Mouse (Mus musculus) myocyte (in vitro differentiated cells): ENCODE measurements around the gene Sh3pxd2a. TPM values are rescaled to one million over a fixed set of nuclear protein-coding genes. Genes with fewer than 3 reads are reported as not detected.

Experiments
- H3K27me3 ChIP-seq: one replicate; pipeline ENCODE4 v1.6.1; 2011; ENCODE audit not compliant: control insufficient read depth, insufficient read depth, insufficient read length
- H3K36me3 ChIP-seq: one replicate; pipeline ENCODE4 v1.6.1; 2011; ENCODE audit not compliant: control insufficient read depth, insufficient read depth
- H3K4me2 ChIP-seq: one replicate; pipeline ENCODE4 v1.6.1; 2011; ENCODE audit warnings: low read depth, control low read depth
- H3K4me3 ChIP-seq: one replicate; pipeline ENCODE4 v1.5.1; 2011; ENCODE audit warnings: mild to moderate bottlenecking, control low read depth, moderate library complexity
- H3K79me2 ChIP-seq: one replicate; pipeline ENCODE4 v1.6.1; 2011; ENCODE audit not compliant: control insufficient read depth, insufficient read depth
- H3ac ChIP-seq: one replicate; pipeline ENCODE4 v1.6.1; 2011; ENCODE audit not compliant: control insufficient read depth, insufficient read length
- CEBPB ChIP-seq: IDR thresholded peaks from 2 replicates; pipeline ENCODE4 v1.6.1; 2011; ENCODE audit warnings: mild to moderate bottlenecking, moderate library complexity; ENCODE audit not compliant: poor library complexity, insufficient read depth, severe bottlenecking
- E2F4 ChIP-seq: IDR thresholded peaks from one replicate; pipeline ENCODE4 v1.6.1; 2011; ENCODE audit warnings: mild to moderate bottlenecking, control low read depth, moderate library complexity; ENCODE audit not compliant: insufficient read depth
- MAX ChIP-seq: IDR thresholded peaks from one replicate; pipeline ENCODE4 v1.6.1; 2011; ENCODE audit warnings: low read depth, mild to moderate bottlenecking, control low read depth
- MYOD1 ChIP-seq, 3 experiments: IDR thresholded peaks; one replicate each; pipeline ENCODE4 v1.6.1; 2011; ENCODE audit warnings: control low read depth in 2 of 3, low read depth in 2 of 3, mild to moderate bottlenecking in 2 of 3, moderate library complexity in 1 of 3; ENCODE audit not compliant: insufficient read length in 2 of 3, control insufficient read depth in 1 of 3
- MYOG ChIP-seq, 3 experiments: IDR thresholded peaks; one replicate each; pipeline ENCODE4 v1.6.1; 2011; ENCODE audit warnings: control low read depth in 2 of 3, low read depth in 2 of 3, mild to moderate bottlenecking in 2 of 3; ENCODE audit not compliant: insufficient read length in 2 of 3, control insufficient read depth in 1 of 3, insufficient read depth in 1 of 3
- POLR2A ChIP-seq: IDR thresholded peaks from one replicate; pipeline ENCODE4 v1.6.1; 2011; ENCODE audit warnings: low read depth, mild to moderate bottlenecking, control low read depth, moderate library complexity; ENCODE audit not compliant: insufficient read length
- POLR2AphosphoS2 ChIP-seq: IDR thresholded peaks from one replicate; pipeline ENCODE4 v1.6.1; 2011; ENCODE audit warnings: low read depth, control low read depth; ENCODE audit not compliant: insufficient read length
- REST ChIP-seq: IDR thresholded peaks from one replicate; pipeline ENCODE4 v1.6.1; 2011; ENCODE audit warnings: mild to moderate bottlenecking, control low read depth, moderate library complexity; ENCODE audit not compliant: insufficient read depth, insufficient read length
- SRF ChIP-seq: IDR thresholded peaks from one replicate; pipeline ENCODE4 v1.6.1; 2011; ENCODE audit warnings: low read depth; ENCODE audit not compliant: control insufficient read depth, insufficient read length
- TCF12 ChIP-seq: IDR thresholded peaks from one replicate; pipeline ENCODE4 v1.6.1; 2011; ENCODE audit warnings: mild to moderate bottlenecking, control low read depth; ENCODE audit not compliant: poor library complexity, insufficient read depth, severe bottlenecking
- TCF3 ChIP-seq: IDR thresholded peaks from one replicate; pipeline ENCODE4 v1.6.1; 2011; ENCODE audit warnings: low read depth, control low read depth; ENCODE audit not compliant: insufficient read length
- USF1 ChIP-seq: IDR thresholded peaks from one replicate; pipeline ENCODE4 v1.6.1; 2011; ENCODE audit warnings: low read depth, mild to moderate bottlenecking, control low read depth, moderate library complexity
- polyA plus RNA-seq: library from polyadenylated mRNA; unstranded; fragments of >200 nt; fragmentation: generic; extraction: Trizol; gene quantifications from one replicate; pipeline ENCODE4 v1.2.1, GENCODE M21; 2012; ENCODE audit warnings: missing spikeins

The Sh3pxd2a gene
- polyA plus RNA-seq, 1 experiment: 59.5 TPM

- TF ChIP-seq REST: no peak
- no peak for TF ChIP-seq POLR2AphosphoS2
- TF ChIP-seq E2F4: no peak
- no peak for TF ChIP-seq POLR2A
- TF ChIP-seq TCF12: no peak
- no peak for TF ChIP-seq MYOD1 (IDR thresholded peaks at IDR 0.05; ENCODE audit: control insufficient read depth in 1 of 3, insufficient read length in 2 of 3, low read depth in 2 of 3)
- TF ChIP-seq MYOG (IDR thresholded peaks at IDR 0.05; ENCODE audit: control insufficient read depth in 1 of 3, insufficient read depth in 1 of 3, insufficient read length in 2 of 3, low read depth in 2 of 3): no peak
- no peak for TF ChIP-seq MAX
- no peak for TF ChIP-seq CEBPB
- no peak for TF ChIP-seq USF1
- no peak for TF ChIP-seq TCF3
- no peak for TF ChIP-seq SRF
Observed at GRCm38 (mm10) chr19:47315917-47316265, 148.3 kb downstream of the Sh3pxd2a start.

DNA sequence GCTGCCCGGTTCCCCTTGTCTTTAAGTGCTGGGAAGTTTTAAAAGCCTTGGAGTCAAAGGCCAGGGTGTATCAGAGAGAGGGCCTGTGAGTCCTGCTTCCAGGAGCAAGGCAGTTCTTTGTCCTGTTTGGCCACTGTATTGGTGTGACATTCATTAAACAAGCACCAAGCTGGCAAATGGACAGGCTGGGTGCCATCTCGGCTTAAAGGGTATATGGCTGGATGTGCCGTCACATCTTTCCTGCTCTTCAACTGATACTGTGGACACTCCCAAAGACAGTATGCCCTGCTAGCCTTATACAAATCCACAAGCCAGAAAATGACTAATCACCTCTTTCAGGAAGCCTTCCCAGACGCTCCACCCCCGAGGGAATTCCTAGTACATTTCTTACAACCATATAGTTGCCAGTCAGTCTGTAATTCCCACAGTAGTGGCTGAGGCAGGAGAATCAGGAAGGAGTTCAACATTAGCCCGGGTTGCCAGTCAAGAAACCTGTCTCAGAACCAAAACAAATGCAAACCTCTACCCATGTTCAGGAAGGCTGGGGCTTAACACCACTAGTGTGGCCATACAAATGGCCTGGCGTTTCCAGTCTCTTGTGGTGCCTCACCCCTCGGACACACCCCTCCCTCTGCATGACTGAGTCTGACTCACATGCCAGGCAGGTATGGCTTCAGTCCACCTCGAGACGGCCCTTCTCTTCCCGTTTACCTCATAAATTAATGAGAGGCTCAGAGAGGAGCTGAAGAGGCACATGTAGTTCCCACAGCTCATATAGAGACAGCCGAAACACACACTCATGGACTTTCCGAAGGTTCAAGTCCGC is 148.9 kb downstream of the Sh3pxd2a start:
- Histone ChIP-seq H3K79me2 (peaks cover 59% of the 10 kb centered on the region), H3K4me2 (peak overlapping the region; percentile 93), H3K27me3 (no peaks in the 10 kb centered on the region), H3K4me3 (peak overlapping the region; percentile 58), H3ac (peak overlapping the region; percentile 51), H3K36me3 (no peaks in the 10 kb centered on the region)
- TF ChIP-seq MYOG (IDR thresholded peaks at IDR 0.05; ENCODE audit: control insufficient read depth in 1 of 3, insufficient read depth in 1 of 3, insufficient read length in 2 of 3, low read depth in 2 of 3) (peak in 1 of 3 experiments; percentile 22), MYOD1 (IDR thresholded peaks at IDR 0.05; ENCODE audit: control insufficient read depth in 1 of 3, insufficient read length in 2 of 3, low read depth in 2 of 3) (peak in 1 of 3 experiments; percentile 25), CEBPB (no peak)

More at GRCm38 (mm10) chr19:47315917-47316265, 148.3 kb downstream of the Sh3pxd2a start:
- Histone ChIP-seq H3K4me2 (peak overlapping the region; percentile 93), H3K79me2 (peaks cover 54% of the 10 kb centered on the region), H3ac (no peak overlapping the region), H3K36me3 (no peaks in the 10 kb centered on the region), H3K27me3 (no peaks in the 10 kb centered on the region), H3K4me3 (peak overlapping the region; percentile 58)

DNA sequence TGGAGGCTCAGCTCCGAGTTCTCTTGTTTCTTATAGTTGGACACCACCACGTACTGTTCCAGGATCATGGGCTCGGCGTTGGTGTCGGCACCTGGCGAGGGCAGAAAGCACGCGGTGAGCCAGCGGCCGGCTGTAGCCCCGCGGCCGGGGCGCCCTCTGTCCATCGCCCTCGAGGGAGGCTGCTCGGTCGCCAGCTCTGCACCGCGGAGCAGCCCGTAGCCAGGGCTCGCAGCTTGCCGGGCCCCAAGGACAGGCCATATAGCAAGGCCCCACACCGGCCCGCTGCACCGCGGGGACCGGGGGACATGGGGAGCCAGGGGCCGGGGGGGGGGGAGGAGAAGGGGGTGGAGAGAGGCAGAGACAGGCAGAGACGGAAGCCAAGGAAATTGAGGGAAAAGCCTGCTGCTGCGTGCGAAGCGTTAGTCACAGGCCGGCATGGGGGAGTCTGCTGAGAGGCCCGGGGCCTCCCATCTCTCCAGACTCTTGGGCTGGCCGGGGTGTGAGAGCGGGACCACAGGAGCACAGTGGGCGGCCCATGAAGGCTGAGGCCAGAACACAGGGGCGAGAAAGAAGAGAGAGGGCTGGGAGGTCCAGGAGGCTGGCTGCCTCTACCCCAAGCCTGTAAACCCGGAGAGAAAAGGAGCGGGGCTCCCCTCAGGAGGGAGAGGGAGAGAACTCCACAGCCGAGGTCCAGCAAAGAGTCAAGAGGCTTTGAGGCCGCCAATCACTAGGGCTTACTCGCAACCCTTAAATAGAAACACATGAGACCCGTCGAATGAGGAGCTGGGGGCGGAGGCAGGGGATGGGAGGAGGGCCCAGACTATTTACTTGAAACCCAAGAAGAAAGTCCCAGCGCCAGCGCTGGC is 149.9 kb downstream of the Sh3pxd2a start:
- Histone ChIP-seq H3K79me2 (peaks cover 62% of the 10 kb centered on the region), H3K27me3 (no peaks in the 10 kb centered on the region), H3K36me3 (peaks cover 6% of the 10 kb centered on the region), H3K4me2 (peak overlapping the region; percentile 93), H3K4me3 (peak overlapping the region; percentile 58), H3ac (peak overlapping the region; percentile 51)
- TF ChIP-seq POLR2A (peak; percentile 85), MYOD1 (IDR thresholded peaks at IDR 0.05; ENCODE audit: control insufficient read depth in 1 of 3, insufficient read length in 2 of 3, low read depth in 2 of 3) (peak in 1 of 3 experiments; percentile 9), CEBPB (no peak), POLR2AphosphoS2 (peak; percentile 77), SRF (no peak), REST (no peak), TCF3 (no peak), MYOG (IDR thresholded peaks at IDR 0.05; ENCODE audit: control insufficient read depth in 1 of 3, insufficient read depth in 1 of 3, insufficient read length in 2 of 3, low read depth in 2 of 3) (peak in 2 of 3 experiments; percentile 3 to 30)

- Histone ChIP-seq H3K4me3 (peak overlapping the region; percentile 58), H3K27me3 (no peaks in the 10 kb centered on the region)
- no peak for TF ChIP-seq TCF3
Observed at GRCm38 (mm10) chr19:47313387-47314075, 150.7 kb downstream of the Sh3pxd2a start.

GRCm38 (mm10) chr19:47311162-47311561 is 153.0 kb downstream of the Sh3pxd2a start:
- Histone ChIP-seq H3K36me3 (peaks cover 16% of the 10 kb centered on the region), H3K79me2 (peaks cover 64% of the 10 kb centered on the region), H3ac (no peak overlapping the region), H3K4me2 (no peak overlapping the region), H3K27me3 (no peaks in the 10 kb centered on the region), H3K4me3 (no peak overlapping the region)
- TF ChIP-seq POLR2AphosphoS2: no peak
- TF ChIP-seq E2F4: no peak
- TF ChIP-seq MAX: no peak
- no peak for TF ChIP-seq POLR2A
- TF ChIP-seq TCF3: no peak
- TF ChIP-seq SRF: no peak
- no peak for TF ChIP-seq TCF12

More at GRCm38 (mm10) chr19:47313387-47314075, 150.7 kb downstream of the Sh3pxd2a start:
- Histone ChIP-seq H3ac (peak overlapping the region; percentile 51), H3K4me2 (peak overlapping the region; percentile 93), H3K36me3 (peaks cover 6% of the 10 kb centered on the region), H3K79me2 (peaks cover 58% of the 10 kb centered on the region)
